Mouse (Mus musculus): ENCODE results near the gene Gpank1. TPM values are rescaled to one million over a fixed set of nuclear protein-coding genes. Genes with fewer than 3 reads are reported as not detected.

The Gpank1 gene
- total RNA-seq (2023): 36.0 and 50.1 TPM in 2 replicates

DNA sequence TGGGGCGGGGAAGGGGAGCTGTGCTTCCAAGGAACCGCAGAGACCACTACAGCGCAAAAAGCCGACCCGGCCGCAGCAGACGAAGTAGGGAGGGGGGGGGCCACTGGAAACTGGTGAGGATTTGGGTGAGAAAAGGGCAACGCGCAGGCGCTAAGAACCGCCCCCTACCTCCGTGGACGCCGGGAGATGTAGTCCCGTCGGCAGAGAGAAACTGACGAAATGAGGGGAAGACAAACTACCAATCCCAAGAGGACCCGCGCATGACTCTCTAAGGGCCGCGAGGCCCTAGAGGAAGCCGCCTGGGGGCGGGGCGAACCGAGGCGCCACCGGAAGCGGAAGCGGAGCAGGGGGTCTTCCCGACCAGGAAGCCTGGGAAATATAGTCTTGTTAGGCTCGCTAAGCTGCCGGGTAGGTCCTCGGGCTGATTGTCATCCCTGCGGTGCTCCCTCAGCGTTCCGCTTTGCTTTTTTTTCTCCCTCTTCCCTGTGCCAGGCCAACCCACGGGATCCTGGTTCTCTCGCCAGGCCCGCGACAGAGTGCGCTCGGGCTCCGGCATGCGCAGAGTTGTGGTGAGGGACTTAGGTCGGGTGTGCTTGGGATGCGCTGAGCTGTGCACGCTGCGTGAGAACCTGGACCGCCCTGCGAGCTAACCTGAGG is at the start of gene Gpank1:
Gene Gpank1, plus strand, starts transcription at position 313 of the 657 bp plus-strand sequence.

DNA sequence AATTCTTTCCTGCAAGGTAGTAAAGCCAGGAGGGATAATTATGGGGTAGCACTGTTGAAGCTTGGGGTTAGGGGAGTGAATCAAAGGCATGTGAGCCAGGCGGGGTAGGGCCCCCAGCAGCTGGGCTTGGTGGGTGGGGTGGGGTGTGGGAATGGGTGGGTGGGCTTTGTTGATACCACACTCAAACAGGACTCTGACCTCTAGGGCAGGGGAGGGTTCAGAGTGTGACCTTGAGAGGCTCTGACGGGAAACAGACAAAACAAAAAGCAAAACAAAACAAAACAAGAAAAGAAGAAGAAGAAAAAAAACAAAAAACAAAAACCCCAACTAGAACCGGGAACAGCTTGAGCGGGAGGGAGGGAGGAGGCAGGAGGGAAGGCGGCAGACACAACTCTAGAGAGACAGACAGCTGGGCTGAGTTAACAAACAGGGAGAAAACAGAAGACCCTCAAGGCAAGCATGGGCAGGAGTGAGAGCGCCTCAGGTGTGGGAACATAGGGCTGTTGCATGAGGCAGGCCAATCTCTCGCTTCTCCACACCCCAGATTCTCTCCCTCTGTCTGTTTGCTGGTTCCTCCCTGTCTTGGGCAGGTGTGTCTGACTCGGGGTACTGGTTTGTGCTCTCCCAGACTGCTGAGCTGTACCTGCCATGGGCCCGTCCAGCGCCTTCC is 44.6 kb upstream of the Gpank1 start, which contains the start of gene Ly6g6e:
Gene Ly6g6e, plus strand, starts transcription at position 396 of the 670 bp plus-strand sequence.

DNA sequence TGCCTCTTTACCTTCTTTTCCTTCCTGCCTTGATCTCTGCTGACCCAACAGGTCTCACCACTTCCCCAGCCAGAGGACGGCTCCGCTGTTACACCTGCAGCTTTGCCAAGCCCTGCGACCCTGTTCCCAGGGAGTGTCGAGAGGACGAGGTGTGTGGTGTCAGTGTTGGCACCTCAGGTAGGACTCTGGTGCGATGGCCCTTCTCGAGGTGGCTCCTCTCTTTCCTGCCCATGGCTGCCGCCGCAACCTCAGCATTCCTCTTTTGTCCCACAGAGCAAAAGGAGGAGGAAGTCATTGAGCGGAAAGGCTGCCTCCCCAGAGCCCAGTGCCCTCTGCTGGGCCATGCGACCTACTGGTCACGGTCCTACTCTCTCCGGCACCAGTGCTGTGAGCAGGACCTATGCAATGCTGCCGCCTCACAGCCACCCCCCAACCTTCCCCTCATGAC is 43.4 kb upstream of the Gpank1 start, which contains the start of gene Ly6g6d:
Gene Ly6g6d, minus strand, starts transcription at position 280 of the 448 bp plus-strand sequence.

DNA sequence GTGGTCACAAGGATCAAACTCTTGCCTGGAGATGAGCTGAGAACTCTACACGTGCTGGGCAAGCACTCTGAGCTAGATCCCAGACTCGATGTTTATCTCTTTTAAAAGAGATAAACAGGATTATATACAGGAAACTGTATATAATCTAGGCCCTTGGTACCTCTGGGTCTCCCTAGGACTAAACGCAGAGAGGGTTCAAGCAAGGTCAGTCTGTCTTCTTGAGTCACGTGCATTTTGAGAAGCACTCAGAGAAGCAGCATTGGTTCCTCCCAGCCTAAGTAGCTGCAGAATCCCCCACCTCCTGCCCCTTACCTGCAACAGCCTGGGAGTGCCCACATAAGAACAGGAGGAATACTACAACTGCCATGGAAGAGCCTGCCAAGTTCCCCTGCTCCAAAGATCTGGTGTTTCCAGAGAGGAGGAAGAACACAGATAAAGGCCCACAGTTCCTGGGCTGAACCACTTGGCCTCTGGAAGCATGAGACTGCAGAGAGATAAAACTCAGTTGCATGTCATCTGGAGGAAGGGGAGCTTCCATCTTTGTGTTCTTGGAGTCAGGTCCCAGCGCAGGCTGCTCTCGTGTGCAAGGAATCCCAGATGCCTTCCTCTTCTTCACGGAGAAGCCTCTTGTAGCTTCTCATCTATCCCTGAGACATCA is 35.9 kb upstream of the Gpank1 start, which contains the start of gene Ly6g6f:
Gene Ly6g6f, minus strand, starts transcription at position 403 of the 658 bp plus-strand sequence.

DNA sequence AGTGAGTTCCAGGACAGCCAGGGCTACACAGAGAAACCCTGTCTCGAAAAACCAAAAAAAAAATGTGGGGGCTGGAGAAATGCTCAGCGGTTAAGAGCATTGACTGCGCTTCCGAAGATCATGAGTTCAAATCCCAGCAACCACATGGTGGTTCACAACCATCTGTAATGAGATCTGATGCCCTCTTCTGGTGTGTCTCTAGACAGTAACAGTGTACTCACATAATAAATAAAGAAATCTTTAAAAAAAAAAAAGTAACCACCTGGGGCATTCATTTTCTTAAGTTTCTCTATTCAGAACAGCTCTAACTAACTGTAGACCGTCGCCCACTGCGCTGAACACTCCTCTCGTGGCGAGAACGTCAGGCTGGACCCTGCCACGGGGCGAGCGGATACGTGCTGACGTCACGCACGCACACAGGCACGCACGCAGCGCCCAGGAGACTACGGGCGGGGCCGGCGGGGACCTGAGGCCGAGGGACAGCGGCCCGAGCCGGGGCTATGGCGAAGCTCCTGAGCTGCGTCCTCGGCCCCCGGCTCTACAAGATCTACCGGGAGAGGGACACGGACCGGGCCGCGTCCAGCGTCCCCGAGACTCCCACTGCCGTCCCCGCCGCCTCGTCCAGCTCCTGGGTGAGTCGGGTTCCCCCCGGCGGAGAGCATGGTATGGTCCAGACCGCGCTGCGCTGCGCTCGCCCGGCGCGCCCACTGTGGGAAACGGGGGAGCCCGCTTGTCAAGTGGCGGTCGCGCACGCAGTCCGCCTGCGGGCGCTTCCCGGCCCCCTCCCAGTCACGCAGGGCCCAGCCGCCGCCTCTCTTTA is 32.2 kb upstream of the Gpank1 start, which contains the start of gene Abhd16a:
Gene Abhd16a, plus strand, starts transcription at position 439 of the 820 bp plus-strand sequence.

DNA sequence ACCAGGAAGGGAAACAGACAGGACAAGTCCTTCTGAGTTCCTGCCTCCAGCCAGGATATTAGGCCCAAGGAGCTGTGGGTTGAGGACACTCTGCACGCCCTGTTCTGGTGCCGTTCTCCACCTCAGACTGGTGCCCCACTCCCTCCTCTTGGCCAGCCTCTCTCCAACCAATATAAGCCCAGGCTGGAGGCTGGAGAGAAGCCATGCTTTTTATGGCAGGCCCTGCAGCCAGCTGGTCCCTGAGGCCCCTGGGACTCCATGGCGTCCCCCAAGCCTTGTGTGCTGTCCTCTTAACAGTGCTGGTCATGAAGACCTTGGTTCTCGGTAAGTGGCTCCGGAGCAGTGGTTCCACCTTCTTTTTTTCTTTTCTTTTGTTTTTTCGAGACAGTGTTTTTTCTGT is 13.2 kb upstream of the Gpank1 start, which contains the start of gene Ly6g5c:
Gene Ly6g5c, plus strand, starts transcription at position 183 of the 400 bp plus-strand sequence.

DNA sequence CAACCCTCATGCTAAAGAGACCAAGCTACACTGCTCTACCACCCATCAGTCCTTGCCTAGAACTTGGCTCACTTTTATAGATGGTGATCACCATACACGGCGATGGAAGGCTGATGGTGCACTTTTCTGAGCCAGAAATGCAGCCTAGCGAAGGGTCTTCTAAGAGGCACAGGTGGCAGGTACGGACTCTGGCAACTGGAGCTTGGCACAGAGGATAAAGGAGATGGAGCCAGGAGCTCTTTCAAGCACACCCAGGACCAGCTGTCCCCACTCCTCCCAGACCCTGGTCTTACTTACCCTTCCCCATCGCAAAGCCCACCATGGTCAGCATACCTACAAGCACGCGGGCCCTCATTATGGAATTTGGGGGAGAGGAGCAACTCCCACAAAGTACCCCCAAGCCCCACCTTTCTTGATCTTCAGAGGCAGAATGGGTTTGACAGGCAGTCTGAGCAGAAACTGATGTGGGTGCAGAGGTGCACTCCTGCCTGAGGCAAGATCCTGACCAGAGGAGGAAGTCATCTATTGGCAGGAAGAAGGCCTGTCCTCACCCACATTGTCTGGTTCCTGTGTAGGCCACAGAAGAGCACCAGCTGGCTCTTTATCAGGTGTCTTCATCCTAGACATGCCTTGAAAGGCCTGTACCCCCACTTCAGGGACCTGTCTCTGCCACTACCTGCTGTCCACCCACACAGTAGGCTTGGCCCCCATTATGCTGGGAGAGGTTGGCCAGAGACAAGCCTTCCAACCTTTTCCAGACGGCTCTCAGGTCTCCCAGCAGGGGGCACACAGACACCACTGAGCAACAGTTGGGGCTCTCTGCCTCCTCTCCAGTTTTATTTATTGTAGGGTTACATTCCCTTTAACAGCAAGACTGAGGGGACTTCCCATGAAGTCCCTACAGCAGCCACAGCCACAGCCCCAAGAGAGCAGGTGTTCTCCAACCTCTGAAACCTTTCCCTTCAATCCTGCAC is 5.9 kb upstream of the Gpank1 start, which contains the start of gene Ly6g5b:
Gene Ly6g5b, minus strand, starts transcription at position 383 of the 974 bp plus-strand sequence.

DNA sequence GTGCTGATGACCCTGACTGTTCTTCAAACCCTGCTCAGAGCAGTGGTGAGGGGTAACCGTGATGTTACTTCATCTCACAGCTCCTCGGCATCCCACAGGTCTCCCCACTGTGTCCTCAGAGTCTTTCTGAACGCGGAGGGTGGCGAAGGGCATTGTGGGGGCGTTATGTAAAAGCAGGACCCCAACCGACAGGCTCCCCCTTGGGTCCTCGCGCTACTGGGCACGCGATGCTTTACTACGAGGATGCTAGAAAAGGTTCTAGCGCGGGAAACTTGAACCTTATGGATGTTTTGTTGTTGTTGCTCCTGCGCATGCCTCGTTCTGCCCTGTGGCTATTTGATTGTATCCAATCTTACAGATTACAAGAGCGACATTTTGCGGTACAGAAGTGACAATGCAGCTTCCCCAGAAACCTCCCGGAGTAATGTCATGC is 632 bp downstream of the Gpank1 start, which contains the start of gene Csnk2b:
Gene Csnk2b, minus strand, starts transcription at position 183 of the 433 bp plus-strand sequence.

DNA sequence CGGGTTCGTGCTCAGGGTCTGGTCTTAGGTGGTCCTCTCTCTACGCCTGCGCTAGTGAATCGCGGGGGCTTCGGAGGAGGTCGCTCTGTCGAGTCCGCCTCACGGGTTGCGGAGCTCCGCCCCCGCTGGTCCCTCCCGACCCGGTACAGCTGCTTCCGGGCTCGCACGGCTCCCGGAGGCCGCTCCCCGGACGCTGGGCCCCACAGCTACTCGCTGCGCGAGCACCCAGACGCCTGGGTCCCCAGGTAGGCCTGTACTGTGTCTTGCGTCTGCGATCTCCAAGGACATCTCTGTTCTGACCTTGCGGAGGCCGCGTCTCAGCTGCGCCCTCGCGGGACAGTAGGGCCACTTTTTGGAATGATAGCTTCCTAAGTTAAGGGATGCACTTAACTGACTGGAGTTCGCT is 5.0 kb downstream of the Gpank1 start, which contains the start of gene D17H6S53E:
Gene D17H6S53E, plus strand, starts transcription at position 168 of the 406 bp plus-strand sequence.

DNA sequence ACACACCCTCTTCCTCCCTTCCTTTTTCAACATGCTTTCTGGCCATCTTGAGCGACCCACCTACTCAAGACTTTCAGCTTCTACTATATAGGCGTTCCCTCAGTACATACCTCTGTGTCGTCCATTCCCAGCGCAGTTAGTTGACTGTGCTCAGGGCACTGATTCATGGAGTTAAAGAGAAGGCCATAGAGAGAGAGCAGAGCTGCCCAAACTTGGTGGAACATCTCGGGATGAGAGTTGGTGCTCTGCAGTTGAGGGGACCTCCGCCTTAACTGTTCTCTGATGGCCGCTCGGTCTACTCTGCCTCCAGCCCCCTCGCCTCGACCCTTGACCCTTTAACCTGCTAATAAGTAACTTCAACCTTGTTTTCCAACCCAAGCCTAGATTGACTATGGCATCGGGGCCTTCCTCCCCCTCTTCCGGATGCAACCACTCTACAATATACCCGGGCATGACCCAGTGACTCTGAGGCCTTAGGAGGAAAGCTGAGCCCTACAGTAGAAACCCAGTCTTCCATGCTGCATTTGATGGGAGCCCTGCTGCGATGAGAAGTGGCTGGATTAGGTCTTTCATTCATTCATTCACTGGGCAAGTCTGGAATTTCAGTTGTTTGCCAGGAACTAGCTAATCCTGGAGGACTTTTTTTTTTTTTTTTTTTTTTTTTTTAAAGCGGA is 10.4 kb downstream of the Gpank1 start, which contains the start of gene Apom:
Gene Apom, minus strand, starts transcription at position 551 of the 674 bp plus-strand sequence.

DNA sequence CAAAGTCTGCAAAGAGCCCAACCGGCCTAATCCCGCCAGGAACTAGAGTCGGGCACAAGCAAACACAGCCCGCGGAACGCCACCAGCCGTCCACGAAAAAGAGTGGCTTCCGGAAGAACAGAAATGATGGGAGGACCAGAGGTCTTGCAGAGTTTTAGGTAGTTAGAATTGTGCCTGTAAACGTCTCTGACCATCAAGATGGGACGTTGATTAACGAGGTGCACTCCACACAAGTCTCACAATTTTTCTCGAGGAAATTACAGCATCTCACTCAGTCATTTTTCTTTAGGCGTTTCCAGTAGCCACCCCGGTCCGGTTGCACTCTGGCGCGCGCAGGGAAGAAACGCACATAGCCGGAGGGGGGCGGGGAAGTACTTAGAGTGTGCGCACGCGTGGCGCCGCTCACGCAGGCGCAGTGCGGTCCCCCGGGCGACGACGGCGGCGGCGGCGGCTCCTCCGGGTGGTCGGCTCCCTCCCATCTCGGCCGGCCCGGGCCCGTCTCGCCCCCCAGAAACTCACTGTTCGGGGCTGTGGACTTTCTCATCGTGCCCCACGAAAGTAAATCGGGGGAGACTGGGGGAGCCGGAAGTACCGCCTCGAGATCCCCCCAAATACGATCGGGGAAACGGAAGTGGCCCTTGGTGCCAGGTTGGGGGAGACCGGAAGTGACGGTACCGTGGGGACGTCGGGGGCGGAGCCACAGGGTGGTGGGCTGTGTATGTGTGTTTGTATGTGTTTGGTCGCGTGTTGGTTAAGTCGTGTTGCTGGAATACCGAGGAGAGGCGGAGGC is 13.7 kb downstream of the Gpank1 start, which contains the start of gene Bag6:
Gene Bag6, plus strand, starts transcription at position 378 of the 790 bp plus-strand sequence.

DNA sequence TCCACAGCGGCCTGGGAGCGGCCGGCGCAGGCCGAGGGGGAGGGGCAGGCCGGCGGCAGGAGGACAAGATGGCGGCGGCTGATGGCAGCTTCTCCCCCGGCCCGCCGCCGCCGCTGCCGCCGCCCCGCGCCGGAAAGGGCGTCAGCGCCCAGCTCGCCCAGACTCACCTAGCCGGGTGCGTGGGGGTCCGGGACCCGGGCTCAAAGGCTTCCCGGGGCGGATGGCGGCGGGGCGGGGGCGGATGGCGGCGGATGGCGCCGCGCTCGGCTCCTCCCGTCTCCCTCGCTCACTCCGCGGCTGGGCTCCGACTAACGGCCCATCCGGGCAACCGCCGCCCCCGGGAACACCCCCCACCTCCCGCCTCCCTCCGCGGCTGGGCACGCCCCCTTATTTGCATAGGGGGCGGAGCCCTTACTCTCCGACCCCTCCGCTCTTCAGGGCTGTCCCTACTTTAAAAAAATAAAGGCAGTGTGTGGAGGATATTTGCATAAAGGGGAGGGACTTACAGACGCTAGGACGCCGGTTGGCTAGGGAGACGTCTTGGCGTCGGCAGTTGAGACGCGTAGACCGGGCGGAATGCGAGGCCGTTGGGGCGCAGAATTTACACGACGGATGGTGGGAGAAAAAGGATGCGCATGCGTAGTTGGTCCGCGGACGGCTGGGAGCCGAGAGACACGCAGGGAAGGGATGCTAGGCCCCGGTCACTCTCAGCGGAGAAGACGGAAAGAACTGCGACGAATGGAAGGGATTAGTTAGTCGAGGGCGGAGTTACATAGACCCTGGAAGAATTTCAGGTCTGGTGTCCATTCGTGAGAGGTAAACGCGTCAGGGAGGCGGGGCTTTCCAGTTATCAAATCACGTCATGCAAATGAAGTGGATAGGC is 43.6 kb downstream of the Gpank1 start, which contains the start of gene Prrc2a:
Gene Prrc2a, minus strand, starts transcription at position 330 of the 883 bp plus-strand sequence.

Other genes starting within 250 kb of the Gpank1 start
- 0.70 and 1.4 TPM in 2 replicates for gene Zbtb12, start 242.0 kb upstream of the Gpank1 start, total RNA-seq (2023)
- gene Gm20547, start 239.4 kb upstream of the Gpank1 start, total RNA-seq (2023): not detected in 2 replicates
- not detected in 2 replicates for gene C2, start 223.2 kb upstream of the Gpank1 start, total RNA-seq (2023)
- 49.5 and 66.6 TPM in 2 replicates for gene Ehmt2, start 223.0 kb upstream of the Gpank1 start, total RNA-seq (2023)
- gene Slc44a4, start 207.0 kb upstream of the Gpank1 start, total RNA-seq (2023): 0.25 TPM in 1 of 2 replicates, not detected in the other
- 87.8 and 101 TPM in 2 replicates for gene Neu1, start 190.2 kb upstream of the Gpank1 start, total RNA-seq (2023)
- gene Hspa1b, start 162.2 kb upstream of the Gpank1 start, total RNA-seq (2023): 25.6 and 50.7 TPM in 2 replicates
- gene Gm20481, start 151.5 kb upstream of the Gpank1 start, total RNA-seq (2023): not detected in 2 replicates
- 36.0 and 76.5 TPM in 2 replicates for gene Hspa1a, start 149.3 kb upstream of the Gpank1 start, total RNA-seq (2023)
- 0.16 TPM in 1 of 2 replicates, not detected in the other for gene Hspa1l, start 148.8 kb upstream of the Gpank1 start, total RNA-seq (2023)
- 15.3 and 22.7 TPM in 2 replicates for gene Lsm2, start 139.6 kb upstream of the Gpank1 start, total RNA-seq (2023)
- gene Vars, start 120.5 kb upstream of the Gpank1 start, total RNA-seq (2023): 51.6 and 57.8 TPM in 2 replicates
- 0.09 TPM in 1 of 2 replicates, not detected in the other for gene Vwa7, start 104.9 kb upstream of the Gpank1 start, total RNA-seq (2023)
- gene Sapcd1, start 93.4 kb upstream of the Gpank1 start, total RNA-seq (2023): 0.86 and 1.9 TPM in 2 replicates
- gene Msh5, start 74.7 kb upstream of the Gpank1 start, total RNA-seq (2023): 3.5 and 11.1 TPM in 2 replicates
- gene Clic1, start 71.5 kb upstream of the Gpank1 start, total RNA-seq (2023): 248 and 288 TPM in 2 replicates
- gene Ddah2, start 62.4 kb upstream of the Gpank1 start, total RNA-seq (2023): 1.4 and 2.6 TPM in 2 replicates
- not detected in 2 replicates for gene Ly6g6c, start 56.1 kb upstream of the Gpank1 start, total RNA-seq (2023)
- 0.47 TPM in 1 of 2 replicates, not detected in the other for gene Mpig6b, start 55.3 kb upstream of the Gpank1 start, total RNA-seq (2023)
- gene Ly6g6e, start 44.6 kb upstream of the Gpank1 start, total RNA-seq (2023): not detected in 2 replicates
- gene Ly6g6d, start 43.4 kb upstream of the Gpank1 start, total RNA-seq (2023): not detected in 2 replicates
- 1.1 TPM in 1 of 2 replicates, not detected in the other for gene Ly6g6f, start 35.8 kb upstream of the Gpank1 start, total RNA-seq (2023)
- 44.4 and 57.6 TPM in 2 replicates for gene Abhd16a, start 32.2 kb upstream of the Gpank1 start, total RNA-seq (2023)
- not detected in 2 replicates for gene Ly6g5c, start 13.2 kb upstream of the Gpank1 start, total RNA-seq (2023)
- 13.3 and 14.5 TPM in 2 replicates for gene Ly6g5b, start 6.0 kb upstream of the Gpank1 start, total RNA-seq (2023)
- gene Csnk2b, start 598 bp downstream of the Gpank1 start, total RNA-seq (2023): 135 and 169 TPM in 2 replicates
- gene D17H6S53E, start 4.9 kb downstream of the Gpank1 start, total RNA-seq (2023): 21.0 and 24.5 TPM in 2 replicates
- not detected in 2 replicates for gene Apom, start 10.6 kb downstream of the Gpank1 start, total RNA-seq (2023)
- gene Bag6, start 13.7 kb downstream of the Gpank1 start, total RNA-seq (2023): 295 and 362 TPM in 2 replicates
- 170 and 191 TPM in 2 replicates for gene Prrc2a, start 43.4 kb downstream of the Gpank1 start, total RNA-seq (2023)
- 10.8 and 14.1 TPM in 2 replicates for gene Aif1, start 54.6 kb downstream of the Gpank1 start, total RNA-seq (2023)
- gene Lst1, start 67.0 kb downstream of the Gpank1 start, total RNA-seq (2023): 410 and 626 TPM in 2 replicates
- 118 TPM in 2 replicates for gene Ltb, start 73.0 kb downstream of the Gpank1 start, total RNA-seq (2023)
- gene Tnf, start 80.6 kb downstream of the Gpank1 start, total RNA-seq (2023): 115 TPM in 2 replicates
- gene Lta, start 83.9 kb downstream of the Gpank1 start, total RNA-seq (2023): not detected in 2 replicates
- 0.79 TPM in 1 of 2 replicates, not detected in the other for gene Gm16181, start 99.4 kb downstream of the Gpank1 start, total RNA-seq (2023)
- 1.8 and 3.2 TPM in 2 replicates for gene Atp6v1g2, start 112.2 kb downstream of the Gpank1 start, total RNA-seq (2023)
- gene Nfkbil1, start 114.3 kb downstream of the Gpank1 start, total RNA-seq (2023): 18.5 and 19.9 TPM in 2 replicates
- 185 and 239 TPM in 2 replicates for gene Ddx39b, start 120.3 kb downstream of the Gpank1 start, total RNA-seq (2023)
- gene H2-D1, start 141.3 kb downstream of the Gpank1 start, total RNA-seq (2023): 1,574 and 1,649 TPM in 2 replicates
- 5.9 and 6.8 TPM in 2 replicates for gene H2-Q1, start 198.9 kb downstream of the Gpank1 start, total RNA-seq (2023)
- 7.6 and 11.1 TPM in 2 replicates for gene H2-Q2, start 220.8 kb downstream of the Gpank1 start, total RNA-seq (2023)